Comparison of ENCODE assay signal across 8 mouse cellular contexts in genomic region chr12:51971070-51971664, GRCm38 (mm10). TPM values are rescaled to one million over a fixed set of nuclear protein-coding genes. Genes with fewer than 3 reads are reported as not detected.
DNase-seq lines count a peak whose midpoint lies in the region; ATAC-seq and TF ChIP-seq lines count a peak whose summit lies in the region.

TSS of gene Heatr5a (minus strand) at chr12:51971321.

- H3K9ac ChIP-seq in ES-E14 (ENCODE audit: insufficient read depth, low read depth, low read length, poor library complexity, severe bottlenecking) = peak within 1 kb of the TSS; percentile 81
- peak within 1 kb of the TSS; percentile 77 for H3K9ac ChIP-seq in forebrain, embryonic 16.5 days (replicated peaks; ENCODE audit: low read depth, low read length)
- peak within 1 kb of the TSS; percentile 92 for H3K9ac ChIP-seq in lung, embryonic 15.5 days

- no peaks in the 10 kb centered on the region for H3K36me3 ChIP-seq in ES-E14 (ENCODE audit: control insufficient read depth, insufficient read depth, low read length, poor library complexity, severe bottlenecking)
- H3K36me3 ChIP-seq in forebrain, embryonic 16.5 days (ENCODE audit: control insufficient read depth, insufficient read depth) = no peaks in the 10 kb centered on the region
- no peaks in the 10 kb centered on the region for H3K36me3 ChIP-seq in lung, embryonic 15.5 days

- in situ Hi-C loops in ES-E14 (cut with MboI; ENCODE audit: low sequenced_read_pairs in 2 of 2, unreplicated experiment in 2 of 2) = no loop called here

- intact Hi-C loops in heart, postnatal 36 days (cut with DNase I) = no loop called here

- H3K9me3 ChIP-seq in ES-E14 (ENCODE audit: control insufficient read depth, insufficient read depth, low read depth, low read length) = no peaks in the 10 kb centered on the region
- no peaks in the 10 kb centered on the region for H3K9me3 ChIP-seq in forebrain, embryonic 16.5 days (ENCODE audit: control insufficient read depth, low read length)
- no peaks in the 10 kb centered on the region for H3K9me3 ChIP-seq in lung, embryonic 15.5 days

- H3K4me3 ChIP-seq in ES-E14 (ENCODE audit: insufficient read depth in 1 of 2, low read depth in 1 of 2, low read length in 2 of 2, poor library complexity in 1 of 2, severe bottlenecking in 1 of 2) = peak within 1 kb of the TSS; percentile 85 to 95
- peak within 1 kb of the TSS; percentile 72 for H3K4me3 ChIP-seq in forebrain, embryonic 16.5 days (replicated peaks; ENCODE audit: low read length)
- H3K4me3 ChIP-seq in lung, embryonic 15.5 days = peak within 1 kb of the TSS; percentile 99

- H3K27me3 ChIP-seq in forebrain, embryonic 16.5 days (replicated peaks; ENCODE audit: control insufficient read depth, insufficient read depth, low read length) = no peaks in the 10 kb centered on the region
- H3K27me3 ChIP-seq in lung, embryonic 15.5 days = no peaks in the 10 kb centered on the region

- peak within 1 kb of the TSS; percentile 76 for H3K4me2 ChIP-seq in forebrain, embryonic 16.5 days (ENCODE audit: low read length)
- peak within 1 kb of the TSS; percentile 54 for H3K4me2 ChIP-seq in lung, embryonic 15.5 days

- no peaks in the 10 kb centered on the region for H3K4me1 ChIP-seq in ES-E14 (ENCODE audit: control insufficient read depth in 2 of 2, insufficient read depth in 2 of 2, low read length in 2 of 2, poor library complexity in 1 of 2)
- H3K4me1 ChIP-seq in forebrain, embryonic 16.5 days (replicated peaks; ENCODE audit: control insufficient read depth, insufficient read depth, low read length) = peaks cover 4% of the 10 kb centered on the region; the same call in 1 of the 2 replicates
- peaks cover 14% of the 10 kb centered on the region; the same call in 1 of the 2 replicates for H3K4me1 ChIP-seq in lung, embryonic 15.5 days

- peak; percentile 98 for ATAC-seq in forebrain, embryonic 16.5 days
- peak; percentile 97 for ATAC-seq in lung, embryonic 15.5 days (ENCODE audit: borderline replicate concordance, extremely low read depth, low FRiP score, low TSS enrichment)

- under 1% methylated on average over 53 of the region's 53 CpGs for WGBS in forebrain, embryonic 16.5 days
- under 1% methylated on average over 53 of the region's 53 CpGs for WGBS in lung, embryonic 15.5 days

- H3K27ac ChIP-seq in ES-E14 (ENCODE audit: insufficient read depth, low read depth, low read length, poor library complexity, severe bottlenecking) = no peak within 1 kb of the TSS
- peak within 1 kb of the TSS; percentile 58; the same call in 1 of the 2 replicates for H3K27ac ChIP-seq in forebrain, embryonic 16.5 days (ENCODE audit: low read length)
- H3K27ac ChIP-seq in lung, embryonic 15.5 days = peak within 1 kb of the TSS; percentile 94

- DNase-seq in ES-E14 (ENCODE audit: low read depth, low spot score) = peak; percentile 56
- DNase-seq in cerebellum, adult 11-12 months = peak; percentile 88
- peak; percentile 93 to 94 for DNase-seq in heart, postnatal 36 days
- peak; percentile 67 to 77 for DNase-seq in layer of hippocampus, adult 8-10 months (ENCODE audit: low spot score in 2 of 2)
- DNase-seq in ovary, adult 18-20 months (ENCODE audit: low spot score) = peak; percentile 86
- DNase-seq in thymus, postnatal 0 days (ENCODE audit: low spot score) = peak; percentile 86

TF ChIP-seq in ES-E14, 5 proteins besides CTCF, POLR2A, EP300 and RAD21:
- TF ChIP-seq ZNF384 (IDR thresholded peaks at IDR 0.05; ENCODE audit: low read depth, low read length) = no peak
- TF ChIP-seq CHD2 (IDR thresholded peaks at IDR 0.05; ENCODE audit: low read depth, low read length) = no peak
- TF ChIP-seq MAFK (IDR thresholded peaks at IDR 0.05; ENCODE audit: insufficient read depth, low read depth, low read length) = no peak
- TF ChIP-seq ZC3H11A (IDR thresholded peaks at IDR 0.05; ENCODE audit: borderline replicate concordance, low read depth, low read length) = no peak
- peak; percentile 80 for TF ChIP-seq HCFC1 (IDR thresholded peaks at IDR 0.05; ENCODE audit: borderline replicate concordance, insufficient read depth, low read length)

RNA-seq across cellular contexts. Expression of gene Heatr5a, which starts in this region (rescaled TPM):
- 20.9 and 23.0 TPM in 2 replicates for total RNA-seq in ES-E14 (2012; rRNA removed)
- polyA plus RNA-seq in forebrain, embryonic 16.5 days (2015; fragmentation: Nextera tagmentation; extraction: Ambion mirVana) = 6.3 and 6.4 TPM in 2 replicates
- total RNA-seq in heart, postnatal 36 days (2021) = 10 to 100 TPM; 18.8 to 20.9 TPM
- 10 to 100 TPM in 3 of 4 experiments, 1 to 10 TPM in 1; 8.0 to 12.4 (median 11.2) TPM for total RNA-seq in layer of hippocampus, adult 8-10 months (2022)
- 12.7 and 13.8 TPM in 2 replicates for polyA plus RNA-seq in lung, embryonic 15.5 days (2015; fragmentation: Nextera tagmentation; extraction: Ambion mirVana)
- polyA plus RNA-seq in thymus, postnatal 0 days (2015; fragmentation: Nextera tagmentation; extraction: Ambion mirVana) = 4.4 and 4.5 TPM in 2 replicates
